Mouse (Mus musculus) forebrain, embryonic 14.5 days (tissue): ENCODE results near the gene Raf1. TPM values are rescaled to one million over a fixed set of nuclear protein-coding genes. Genes with fewer than 3 reads are reported as not detected.

Experiments
- ATAC-seq: fragments of 200-750 bp; cut with Nextera tagmentation; 2 replicates; pipeline ENCODE4 v1.8.0; 2017; ENCODE audit warnings: mild to moderate bottlenecking, moderate library complexity
- DNase-seq: peaks from one replicate; pipeline ENCODE4 v3.0.0-alpha.2; 2015; ENCODE audit warnings: low spot score
- H3K27ac ChIP-seq: fragments of 300-500 bp; sonication (generic); 2 replicates; pipeline ENCODE4 v1.5.1; 2014; ENCODE audit warnings: low read depth, mild to moderate bottlenecking, control low read depth, low read length, moderate library complexity
- H3K27me3 ChIP-seq: fragments of 300-500 bp; sonication (generic); replicated peaks from 2 replicates; pipeline ENCODE4 v1.6.1; 2014; ENCODE audit warnings: low read length, control low read depth, mixed read lengths; ENCODE audit not compliant: control insufficient read depth, insufficient read depth
- H3K36me3 ChIP-seq: fragments of 300-500 bp; sonication (generic); 2 replicates; pipeline ENCODE4 v1.6.1; 2014; ENCODE audit warnings: low read length, control low read depth; ENCODE audit not compliant: control insufficient read depth, insufficient read depth
- H3K4me1 ChIP-seq: fragments of 300-500 bp; sonication (generic); 2 replicates; pipeline ENCODE4 v1.6.1; 2014; ENCODE audit warnings: antibody characterized with exemption, low read length, control low read depth; ENCODE audit not compliant: control insufficient read depth, insufficient read depth
- H3K4me2 ChIP-seq: fragments of 300-500 bp; sonication (generic); 2 replicates; pipeline ENCODE4 v1.6.1; 2014; ENCODE audit warnings: mild to moderate bottlenecking, control low read depth, low read length
- H3K4me3 ChIP-seq: fragments of 300-500 bp; sonication (generic); 2 replicates; pipeline ENCODE4 v1.5.1; 2014; ENCODE audit warnings: low read depth, low read length, control low read depth
- H3K9ac ChIP-seq: fragments of 300-500 bp; sonication (generic); 2 replicates; pipeline ENCODE4 v1.6.1; 2014; ENCODE audit warnings: mild to moderate bottlenecking, low read length, control low read depth, moderate library complexity
- H3K9me3 ChIP-seq: fragments of 300-500 bp; sonication (generic); replicated peaks from 2 replicates; pipeline ENCODE4 v1.6.1; 2016; ENCODE audit warnings: low read length, control low read depth, mixed read lengths; ENCODE audit not compliant: control insufficient read depth
- WGBS: fragments of 180-500 bp; shearing (Covaris S2); extraction: QIAGEN DNeasy Blood & Tissue Kit; methylation state at CpG from one replicate; pipeline ENCODE4 v1.1.7; 2014; 5-methylcytosine and 5-hydroxymethylcytosine counted together
- polyA plus RNA-seq: library from polyadenylated mRNA; unstranded; fragments of >200 nt; fragmentation: Nextera tagmentation; extraction: Ambion mirVana; gene quantifications from 2 replicates; pipeline ENCODE4 v1.2.1, GENCODE M21; 2014

Gene Raf1
- polyA plus RNA-seq, 1 experiment from 2014 or later: 150 TPM

GRCm38 (mm10) chr6:115592458-115592857 lies 84.0 kb downstream of the Raf1 start, which contains the start of gene Mkrn2os:
Gene Mkrn2os, minus strand, starts transcription at chr6:115592576.
- 63% methylated on average over 5 of the region's 5 CpGs for WGBS
- DNase-seq (no peak), ATAC-seq (no peak)
- no peak within 1 kb of the TSS for H3K9ac ChIP-seq
- no peak within 1 kb of the TSS for H3K4me3 ChIP-seq
- H3K27me3 ChIP-seq: no peaks in the 10 kb centered on the region
- H3K4me2 ChIP-seq: no peak within 1 kb of the TSS
- no peaks in the 10 kb centered on the region for H3K9me3 ChIP-seq
- H3K27ac ChIP-seq: no peak within 1 kb of the TSS
- H3K4me1 ChIP-seq: no peaks in the 10 kb centered on the region
- H3K36me3 ChIP-seq: no peaks in the 10 kb centered on the region

- 91% methylated on average over 19 of the region's 19 CpGs for WGBS
These were observed 84.6 kb downstream of the Raf1 start for GRCm38 (mm10) chr6:115591692-115592359.

GRCm38 (mm10) chr6:115586321-115586720 lies 90.1 kb downstream of the Raf1 start:
- H3K4me3 ChIP-seq: no peak overlapping the region
- DNase-seq (no peak), ATAC-seq (no peak)
- H3K4me2 ChIP-seq: no peak overlapping the region
- 90% methylated on average over 10 of the region's 10 CpGs for WGBS
- H3K9me3 ChIP-seq: no peaks in the 10 kb centered on the region
- H3K27me3 ChIP-seq: no peaks in the 10 kb centered on the region
- H3K36me3 ChIP-seq: no peaks in the 10 kb centered on the region
- H3K9ac ChIP-seq: no peak overlapping the region
- H3K4me1 ChIP-seq: no peaks in the 10 kb centered on the region
- no peak overlapping the region for H3K27ac ChIP-seq

More at GRCm38 (mm10) chr6:115591692-115592359, 84.6 kb downstream of the Raf1 start:
- Histone ChIP-seq H3K4me3 (no peak overlapping the region), H3K36me3 (no peaks in the 10 kb centered on the region), H3K27ac (no peak overlapping the region), H3K27me3 (no peaks in the 10 kb centered on the region), H3K4me1 (no peaks in the 10 kb centered on the region), H3K9ac (no peak overlapping the region), H3K4me2 (no peak overlapping the region), H3K9me3 (no peaks in the 10 kb centered on the region)
- ATAC-seq: no peak
- DNase-seq: no peak

- no peak overlapping the region for H3K4me3 ChIP-seq
- no peaks in the 10 kb centered on the region for H3K4me1 ChIP-seq
- no peaks in the 10 kb centered on the region for H3K9me3 ChIP-seq
- ATAC-seq: no peak
- H3K27ac ChIP-seq: no peak overlapping the region
- peaks cover 13% of the 10 kb centered on the region for H3K36me3 ChIP-seq
- H3K27me3 ChIP-seq: no peaks in the 10 kb centered on the region
- no peak for DNase-seq
- 64% methylated on average over 3 of the region's 3 CpGs for WGBS
- no peak overlapping the region for H3K9ac ChIP-seq
- no peak overlapping the region for H3K4me2 ChIP-seq
These were observed 92.3 kb downstream of the Raf1 start for GRCm38 (mm10) chr6:115584176-115584575.

GRCm38 (mm10) chr6:115583430-115584125 lies 92.9 kb downstream of the Raf1 start:
- no peak overlapping the region for H3K4me2 ChIP-seq
- H3K27me3 ChIP-seq: no peaks in the 10 kb centered on the region
- no peaks in the 10 kb centered on the region for H3K4me1 ChIP-seq
- WGBS: 80% methylated on average over 6 of the region's 6 CpGs
- H3K36me3 ChIP-seq: peaks cover 18% of the 10 kb centered on the region
- H3K9ac ChIP-seq: no peak overlapping the region
- ATAC-seq (no peak), DNase-seq (no peak)
- no peaks in the 10 kb centered on the region for H3K9me3 ChIP-seq
- no peak overlapping the region for H3K27ac ChIP-seq
- H3K4me3 ChIP-seq: no peak overlapping the region

- ATAC-seq: no peak
- Histone ChIP-seq H3K9ac (no peak overlapping the region), H3K27me3 (no peaks in the 10 kb centered on the region), H3K4me3 (no peak overlapping the region), H3K4me1 (no peaks in the 10 kb centered on the region), H3K9me3 (no peaks in the 10 kb centered on the region), H3K27ac (no peak overlapping the region), H3K36me3 (peaks cover 29% of the 10 kb centered on the region), H3K4me2 (no peak overlapping the region)
- no peak for DNase-seq
- 83% methylated on average over 10 of the region's 10 CpGs for WGBS
These were observed 93.9 kb downstream of the Raf1 start for GRCm38 (mm10) chr6:115582328-115583115.

GRCm38 (mm10) chr6:115580810-115581209 lies 95.6 kb downstream of the Raf1 start:
- Histone ChIP-seq H3K27ac (no peak overlapping the region), H3K36me3 (peaks cover 46% of the 10 kb centered on the region)
- 80% methylated on average over 3 of the region's 3 CpGs for WGBS

GRCm38 (mm10) chr6:115577941-115578340 lies 98.5 kb downstream of the Raf1 start:
- H3K4me3 ChIP-seq: no peak overlapping the region
- 85% methylated on average over 9 of the region's 9 CpGs for WGBS
- H3K4me2 ChIP-seq: no peak overlapping the region
- H3K4me1 ChIP-seq: no peaks in the 10 kb centered on the region
- H3K9me3 ChIP-seq: no peaks in the 10 kb centered on the region
- peaks cover 66% of the 10 kb centered on the region for H3K36me3 ChIP-seq
- no peak overlapping the region for H3K27ac ChIP-seq
- no peaks in the 10 kb centered on the region for H3K27me3 ChIP-seq
- DNase-seq (peak; percentile 7), ATAC-seq (no peak)
- no peak overlapping the region for H3K9ac ChIP-seq

More at GRCm38 (mm10) chr6:115580810-115581209, 95.6 kb downstream of the Raf1 start:
- Histone ChIP-seq H3K4me1 (no peaks in the 10 kb centered on the region), H3K9ac (no peak overlapping the region), H3K9me3 (no peaks in the 10 kb centered on the region), H3K4me3 (no peak overlapping the region), H3K4me2 (no peak overlapping the region), H3K27me3 (no peaks in the 10 kb centered on the region)
- DNase-seq: no peak
- ATAC-seq: no peak
